Mouse (Mus musculus) embryonic fibroblast, embryonic 13.5 days (primary cell): ENCODE results near the gene Hunk.

Experiments
- CTCF ChIP-seq: IDR thresholded peaks from 2 replicates; pipeline ENCODE4 v1.5.1; 2011; ENCODE audit warnings: mild to moderate bottlenecking, control low read depth, low read length, moderate library complexity, borderline replicate concordance; ENCODE audit not compliant: insufficient read depth
- POLR2A ChIP-seq: IDR thresholded peaks from 2 replicates; pipeline ENCODE4 v1.6.1; 2011; ENCODE audit warnings: low read depth, mild to moderate bottlenecking, control low read depth, low read length, moderate library complexity

DNA sequence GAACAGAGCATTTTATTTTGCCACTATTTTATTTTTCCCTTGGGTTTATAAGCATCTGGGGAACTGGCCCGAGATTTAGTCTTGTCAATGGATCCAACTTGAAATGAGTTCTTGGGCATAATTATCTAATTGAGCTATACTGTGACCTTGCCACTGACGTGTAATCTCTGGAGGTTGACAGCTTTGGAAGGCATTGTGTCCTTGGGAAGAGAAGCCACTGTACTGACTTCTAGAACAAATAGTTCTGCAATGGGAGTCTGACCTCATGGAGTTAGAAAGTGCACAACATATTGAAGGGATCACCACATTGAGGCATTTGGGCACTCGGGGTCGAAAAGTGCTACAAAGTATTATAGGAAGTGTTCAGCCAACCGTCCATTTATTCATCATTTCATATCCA, 79.3 kb downstream of the Hunk start:
- TF ChIP-seq CTCF (no peak), POLR2A (no peak)
